Mouse (Mus musculus) CH12.LX (cell line): ENCODE data around the gene Atp8b4. TPM values are rescaled to one million over a fixed set of nuclear protein-coding genes. Genes with fewer than 3 reads are reported as not detected.

Experiments used
- DNase-seq: peaks from one replicate; pipeline ENCODE4 v3.0.0-alpha.2; 2013; ENCODE audit errors: extremely low read depth
- H3K27ac ChIP-seq: 2 replicates; pipeline ENCODE4 v1.5.1; 2012; ENCODE audit warnings: low read depth, mild to moderate bottlenecking, control low read depth, moderate library complexity; ENCODE audit not compliant: insufficient read depth
- H3K27me3 ChIP-seq: replicated peaks from 2 replicates; pipeline ENCODE3; 2012; ENCODE audit warnings: inconsistent platforms
- H3K36me3 ChIP-seq, 2 experiments: replicated peaks in 1 of 2; 2 replicates each; pipeline versions ENCODE3 to v1.6.1; 2012; ENCODE audit warnings: inconsistent platforms in 1 of 2, low read length in 1 of 2, mild to moderate bottlenecking in 1 of 2, mixed read lengths in 1 of 2, moderate library complexity in 1 of 2; ENCODE audit not compliant: control insufficient read depth in 1 of 2, insufficient read depth in 1 of 2
- H3K4me1 ChIP-seq, 2 experiments: 2 replicates each; pipeline ENCODE4 v1.6.1; 2012; ENCODE audit warnings: inconsistent platforms in 1 of 2, moderate library complexity in 1 of 2; ENCODE audit not compliant: insufficient read depth in 2 of 2, control insufficient read depth in 1 of 2
- H3K4me2 ChIP-seq: 2 replicates; pipeline ENCODE4 v1.6.1; 2012; ENCODE audit warnings: low read depth, mild to moderate bottlenecking, control low read depth; ENCODE audit not compliant: poor library complexity, insufficient read depth, severe bottlenecking
- H3K4me3 ChIP-seq, 3 experiments: fragments of 150-350 bp in 1 of 3; sonication (generic) in 1 of 3; replicated peaks in 1 of 3; 2 replicates each; pipeline versions ENCODE3 to v1.5.1; 2011 to 2012; ENCODE audit warnings: low read depth in 2 of 3, low read length in 2 of 3, mild to moderate bottlenecking in 2 of 3, moderate library complexity in 2 of 3, control low read depth in 1 of 3, improper control_type of control experiment in 1 of 3, inconsistent platforms in 1 of 3, mixed read lengths in 1 of 3; ENCODE audit not compliant: poor library complexity in 1 of 3
- H3K79me2 ChIP-seq: replicated peaks from 2 replicates; pipeline ENCODE4 v1.6.1; 2012; ENCODE audit warnings: mild to moderate bottlenecking, moderate library complexity; ENCODE audit not compliant: control insufficient read depth, poor library complexity, insufficient read depth, severe bottlenecking; ENCODE audit errors: extremely low read depth
- H3K9ac ChIP-seq: 2 replicates; pipeline ENCODE4 v1.6.1; 2012; ENCODE audit warnings: low read depth, mild to moderate bottlenecking, control low read depth, moderate library complexity; ENCODE audit not compliant: insufficient read depth
- H3K9me3 ChIP-seq: replicated peaks from 2 replicates; pipeline ENCODE3; 2012; ENCODE audit warnings: low read length, inconsistent platforms, mixed read lengths
- BHLHE40 ChIP-seq: IDR thresholded peaks from 2 replicates; pipeline ENCODE4 v1.6.1; 2011; ENCODE audit warnings: mild to moderate bottlenecking, low read depth, low read length, improper control_type of control experiment
- CHD1 ChIP-seq: IDR thresholded peaks from 2 replicates; pipeline ENCODE4 v1.6.1; 2012; ENCODE audit warnings: low read depth, low read length, improper control_type of control experiment, inconsistent platforms
- CHD2 ChIP-seq: IDR thresholded peaks from 2 replicates; pipeline ENCODE4 v1.6.1; 2011; ENCODE audit warnings: low read length, improper control_type of control experiment
- CTCF ChIP-seq, 2 experiments: IDR thresholded peaks in 1 of 2; conservative IDR thresholded peaks in 1 of 2; 2 replicates each; pipeline ENCODE4 v1.5.1; 2011 to 2012; ENCODE audit warnings: low read depth in 2 of 2, low read length in 2 of 2, improper control_type of control experiment in 1 of 2, inconsistent platforms in 1 of 2, mild to moderate bottlenecking in 1 of 2, moderate library complexity in 1 of 2
- E2F4 ChIP-seq: IDR thresholded peaks from 2 replicates; pipeline ENCODE4 v1.6.1; 2011; ENCODE audit warnings: low read depth, low read length, improper control_type of control experiment; ENCODE audit not compliant: insufficient replicate concordance
- GABPA ChIP-seq: IDR thresholded peaks from 2 replicates; pipeline ENCODE4 v1.6.1; 2012; ENCODE audit warnings: low read depth, low read length, improper control_type of control experiment, inconsistent platforms; ENCODE audit not compliant: insufficient replicate concordance
- HCFC1 ChIP-seq: IDR thresholded peaks from 2 replicates; pipeline ENCODE4 v1.6.1; 2012; ENCODE audit warnings: low read depth, mild to moderate bottlenecking, inconsistent platforms, low read length, improper control_type of control experiment
- JUN ChIP-seq: IDR thresholded peaks from 2 replicates; pipeline ENCODE4 v1.6.1; 2011; ENCODE audit warnings: low read depth, mild to moderate bottlenecking, low read length, improper control_type of control experiment, moderate library complexity; ENCODE audit not compliant: insufficient read depth
- KAT2A ChIP-seq: IDR thresholded peaks from 2 replicates; pipeline ENCODE4 v1.6.1; 2012; ENCODE audit warnings: low read length, improper control_type of control experiment, inconsistent platforms; ENCODE audit not compliant: insufficient replicate concordance
- MAX ChIP-seq: IDR thresholded peaks from 2 replicates; pipeline ENCODE4 v1.6.1; 2011; ENCODE audit warnings: low read length, improper control_type of control experiment
- MEF2A ChIP-seq: IDR thresholded peaks from 2 replicates; pipeline ENCODE4 v1.6.1; 2014; ENCODE audit warnings: low read depth, mild to moderate bottlenecking, inconsistent platforms, low read length, improper control_type of control experiment, borderline replicate concordance
- MYC ChIP-seq: IDR thresholded peaks from 2 replicates; pipeline ENCODE4 v1.6.1; 2011; ENCODE audit warnings: low read depth, mild to moderate bottlenecking, improper control_type of control experiment, low read length
- NELFE ChIP-seq: IDR thresholded peaks from 2 replicates; pipeline ENCODE4 v1.6.1; 2011; ENCODE audit warnings: low read depth, low read length, improper control_type of control experiment
- SIN3A ChIP-seq: IDR thresholded peaks from 2 replicates; pipeline ENCODE4 v1.6.1; 2012; ENCODE audit warnings: low read length, improper control_type of control experiment, inconsistent platforms
- SMC3 ChIP-seq: IDR thresholded peaks from 2 replicates; pipeline ENCODE4 v1.6.1; 2011; ENCODE audit warnings: low read depth, low read length, improper control_type of control experiment
- UBTF ChIP-seq: IDR thresholded peaks from 2 replicates; pipeline ENCODE4 v1.6.1; 2012; ENCODE audit warnings: low read depth, mild to moderate bottlenecking, inconsistent platforms, low read length, improper control_type of control experiment, moderate library complexity
- USF1 ChIP-seq: IDR thresholded peaks from 2 replicates; pipeline ENCODE4 v1.6.1; 2014; ENCODE audit warnings: low read depth, mild to moderate bottlenecking, inconsistent platforms, low read length, improper control_type of control experiment
- USF2 ChIP-seq: conservative IDR thresholded peaks from 2 replicates; pipeline ENCODE4 v1.6.1; 2011; ENCODE audit warnings: low read depth, low read length, improper control_type of control experiment
- dilution Hi-C: fragments of 300-500 bp; cut with MboI; formaldehyde crosslinking; loops from 2 replicates; pipeline ENCODE4 v1.14.3; 2020; ENCODE audit warnings: low sequenced_read_pairs; ENCODE audit not compliant: extremely low pct_unique_long_range_greater_than_20kb, extremely low pct_ligation_motif_present
- in situ Hi-C: fragments of 300-500 bp; cut with MboI; formaldehyde crosslinking; loops from 3 replicates; pipeline ENCODE4 v1.14.3; 2019; ENCODE audit warnings: low sequenced_read_pairs, low pct_ligation_motif_present, low pct_unique_long_range_greater_than_20kb, mixed read lengths
- polyA plus RNA-seq: library from polyadenylated mRNA; unstranded; fragments of >175 nt; gene quantifications from 2 replicates; pipeline ENCODE4 v1.2.1, GENCODE M21; 2012; ENCODE audit warnings: low read depth; ENCODE audit not compliant: insufficient read length
- total RNA-seq, 2 experiments: library from RNA; depleted of rRNA; stranded (reverse); fragments of 300-350 nt in 1 of 2; fragments of >200 nt in 1 of 2; gene quantifications; 2 replicates each; pipeline ENCODE4 v1.2.3; 2012 to 2014

The Atp8b4 gene
- total and polyA plus RNA-seq, 3 experiments = 0.50 to 1.9 (median 0.79) TPM

- no peaks in the 10 kb centered on the region for H3K36me3 ChIP-seq
- no peak overlapping the region for H3K4me3 ChIP-seq
- no peak for TF ChIP-seq MYC
- no peak for TF ChIP-seq MEF2A
- TF ChIP-seq CHD1 = no peak
- no peak for TF ChIP-seq UBTF
- TF ChIP-seq, all 38 proteins: peak for 0
- Histone ChIP-seq H3K4me1 (peaks cover 3 to 13% of the 10 kb centered on the region in 2 experiments; a peak in 3 of 4 replicates), H3K9me3 (no peaks in the 10 kb centered on the region), H3K79me2 (no peaks in the 10 kb centered on the region), H3K27me3 (no peaks in the 10 kb centered on the region), H3K27ac (no peak overlapping the region), H3K9ac (no peak overlapping the region), H3K4me2 (no peak overlapping the region)
- dilution Hi-C loops (no loop called here), in situ Hi-C loops (no loop called here)
- DNase-seq = no peak
Measured at GRCm38 (mm10) chr2:126343026-126343593, 157.4 kb downstream of the Atp8b4 start.

DNA sequence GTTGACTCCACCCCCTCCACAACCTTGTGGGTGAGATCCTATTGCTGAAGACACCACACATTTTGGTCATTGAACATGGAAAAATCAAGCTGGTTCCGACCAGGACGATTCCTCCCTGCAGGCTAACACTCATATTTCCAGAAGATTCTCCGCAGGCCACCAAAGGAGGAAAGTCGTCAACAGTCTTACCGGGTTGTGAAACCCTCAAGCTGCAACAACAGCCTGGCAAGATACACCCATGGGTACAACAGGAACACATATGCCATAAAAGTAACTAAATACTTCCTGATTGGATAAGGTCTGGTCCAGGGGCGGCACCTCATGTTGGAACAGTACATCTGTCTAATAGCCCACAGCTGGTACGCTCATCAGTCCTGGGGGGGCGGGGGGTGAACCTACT, 159.0 kb downstream of the Atp8b4 start:
- Histone ChIP-seq H3K9me3 (no peaks in the 10 kb centered on the region), H3K27ac (no peak overlapping the region), H3K27me3 (no peaks in the 10 kb centered on the region), H3K36me3 (no peaks in the 10 kb centered on the region), H3K79me2 (no peaks in the 10 kb centered on the region), H3K4me2 (no peak overlapping the region), H3K4me3 (no peak overlapping the region), H3K4me1 (peaks cover 3 to 13% of the 10 kb centered on the region in 2 experiments; a peak in 3 of 4 replicates), H3K9ac (no peak overlapping the region)
- dilution Hi-C loops (no loop called here), in situ Hi-C loops (no loop called here)
- DNase-seq = no peak
- TF ChIP-seq USF1 (no peak), JUN (no peak), NELFE (no peak), KAT2A (no peak), CTCF (conservative IDR thresholded peaks at IDR 0.05 in 1 of 2, IDR thresholded peaks at IDR 0.05 in 1 of 2; ENCODE audit: low read depth in 2 of 2, low read length in 2 of 2) (no peak), UBTF (no peak), BHLHE40 (no peak), HCFC1 (no peak), GABPA (no peak), MAX (no peak), E2F4 (no peak), SIN3A (no peak), USF2 (no peak), SMC3 (no peak), MYC (no peak), CHD2 (no peak)
